Mouse (Mus musculus) thymus, postnatal 10 days (tissue): ENCODE data around the gene Olfr402.
"Not testable (repeated sequence)": the region's sequence is repeated elsewhere in the genome, so short reads cannot be mapped to it uniquely, and the experiment has no call there.

Experiments
- DNase-seq, 2 experiments: peaks; one replicate each; pipeline ENCODE4 v3.0.0; 2021; ENCODE audit warnings: low spot score in 2 of 2

The Olfr402 gene

GRCm38 (mm10) chr11:74153229-74153628 is at the start of gene Olfr402:
Gene Olfr402, plus strand, starts transcription at chr11:74153529.
- DNase-seq = no peak

- DNase-seq = no peak
Observed at GRCm38 (mm10) chr11:74105066-74105465, 48.3 kb upstream of the Olfr402 start.

- no peak for DNase-seq
Observed at GRCm38 (mm10) chr11:74113412-74113811, 39.9 kb upstream of the Olfr402 start, which contains the start of gene Olfr401. Gene Olfr401, plus strand, starts transcription at chr11:74113712.

- DNase-seq = not testable (repeated sequence)
Observed at GRCm38 (mm10) chr11:74140001-74140400, 13.3 kb upstream of the Olfr402 start.

GRCm38 (mm10) chr11:74145866-74146265 is 7.5 kb upstream of the Olfr402 start:
- DNase-seq = no peak

- no peak for DNase-seq
Observed at GRCm38 (mm10) chr11:74168771-74169170, 15.4 kb downstream of the Olfr402 start.

GRCm38 (mm10) chr11:74183168-74183567 is 29.8 kb downstream of the Olfr402 start:
- no peak for DNase-seq

GRCm38 (mm10) chr11:74183745-74184144 is 30.4 kb downstream of the Olfr402 start:
- DNase-seq = no peak

GRCm38 (mm10) chr11:74185949-74186348 is 32.6 kb downstream of the Olfr402 start, which contains the start of gene Olfr403:
Gene Olfr403, plus strand, starts transcription at chr11:74186249.
- DNase-seq = no peak
